Mouse (Mus musculus) intestine, embryonic 14.5 days (tissue): Measurements from ENCODE around the gene Actr2. TPM values are rescaled to one million over a fixed set of nuclear protein-coding genes. Genes with fewer than 3 reads are reported as not detected.

Experiments used
- ATAC-seq: fragments of 200-750 bp; cut with Nextera tagmentation; replicated peaks from 2 replicates; pipeline ENCODE4 v1.8.0; 2017; ENCODE audit warnings: low read depth, moderate number of reproducible peaks, moderate TSS enrichment, moderate library complexity; ENCODE audit not compliant: low FRiP score, low TSS enrichment
- DNase-seq: peaks from one replicate; pipeline ENCODE4 v3.0.0-alpha.2; 2018; ENCODE audit warnings: low spot score
- H3K27ac ChIP-seq: fragments of 300-500 bp; sonication (generic); 2 replicates; pipeline ENCODE4 v1.5.1; 2014; ENCODE audit warnings: low read depth, mild to moderate bottlenecking, control low read depth
- H3K27me3 ChIP-seq: fragments of 300-500 bp; sonication (generic); replicated peaks from 2 replicates; pipeline ENCODE4 v1.6.1; 2014; ENCODE audit warnings: low read length, control low read depth; ENCODE audit not compliant: control insufficient read depth, insufficient read depth
- H3K36me3 ChIP-seq: fragments of 300-500 bp; sonication (generic); 2 replicates; pipeline ENCODE4 v1.6.1; 2014; ENCODE audit warnings: low read length, control low read depth; ENCODE audit not compliant: control insufficient read depth, insufficient read depth
- H3K4me1 ChIP-seq: fragments of 300-500 bp; sonication (generic); replicated peaks from 2 replicates; pipeline ENCODE4 v1.6.1; 2014; ENCODE audit warnings: low read length, control low read depth, mixed read lengths; ENCODE audit not compliant: control insufficient read depth, insufficient read depth
- H3K4me2 ChIP-seq: fragments of 300-500 bp; sonication (generic); 2 replicates; pipeline ENCODE4 v1.6.1; 2014; ENCODE audit warnings: low read length
- H3K4me3 ChIP-seq: fragments of 300-500 bp; sonication (generic); 2 replicates; pipeline ENCODE4 v1.5.1; 2014; ENCODE audit warnings: low read depth, low read length, control low read depth, mixed read lengths
- H3K9ac ChIP-seq: fragments of 300-500 bp; sonication (generic); 2 replicates; pipeline ENCODE4 v1.6.1; 2014; ENCODE audit warnings: mild to moderate bottlenecking, low read length
- H3K9me3 ChIP-seq: fragments of 300-500 bp; sonication (generic); 2 replicates; pipeline ENCODE4 v1.6.1; 2016; ENCODE audit warnings: low read length, control low read depth; ENCODE audit not compliant: control insufficient read depth
- WGBS: fragments of 180-500 bp; shearing (Covaris S2); extraction: QIAGEN DNeasy Blood & Tissue Kit; methylation state at CpG from one replicate; pipeline ENCODE4 v1.1.7; 2014; 5-methylcytosine and 5-hydroxymethylcytosine counted together
- polyA plus RNA-seq: library from polyadenylated mRNA; unstranded; fragments of >200 nt; fragmentation: Nextera tagmentation; extraction: Ambion mirVana; gene quantifications from 2 replicates; pipeline ENCODE4 v1.2.1, GENCODE M21; 2014

Actr2 gene
- polyA plus RNA-seq, 1 experiment from 2014 or later: 66.5 TPM

- DNase-seq: no peak
- Histone ChIP-seq H3K9me3 (no peaks in the 10 kb centered on the region), H3K4me1 (no peaks in the 10 kb centered on the region), H3K9ac (no peak overlapping the region), H3K36me3 (0 out of 2 replicates have a peak, but pooled peaks cover 7% of the 10 kb centered on the region), H3K27me3 (no peaks in the 10 kb centered on the region), H3K4me2 (no peak overlapping the region), H3K27ac (no peak overlapping the region), H3K4me3 (no peak overlapping the region)
- ATAC-seq: no peak
- WGBS: 57% methylated on average over 13 of the region's 13 CpGs
Measured at GRCm38 (mm10) chr11:20052814-20053536, 59.7 kb downstream of the Actr2 start.

- DNase-seq: no peak
- ATAC-seq: no peak
- H3K36me3 ChIP-seq: no peaks in the 10 kb centered on the region
- 83% methylated on average over 3 of the region's 3 CpGs for WGBS
- H3K27me3 ChIP-seq: no peaks in the 10 kb centered on the region
- H3K9ac ChIP-seq: no peak overlapping the region
- no peak overlapping the region for H3K4me2 ChIP-seq
- H3K9me3 ChIP-seq: no peaks in the 10 kb centered on the region
- H3K4me3 ChIP-seq: no peak overlapping the region
- H3K27ac ChIP-seq: no peak overlapping the region
- peaks cover 9% of the 10 kb centered on the region; the same call in 1 of the 2 replicates for H3K4me1 ChIP-seq
Measured at GRCm38 (mm10) chr11:20045586-20045985, 67.1 kb downstream of the Actr2 start.

DNA sequence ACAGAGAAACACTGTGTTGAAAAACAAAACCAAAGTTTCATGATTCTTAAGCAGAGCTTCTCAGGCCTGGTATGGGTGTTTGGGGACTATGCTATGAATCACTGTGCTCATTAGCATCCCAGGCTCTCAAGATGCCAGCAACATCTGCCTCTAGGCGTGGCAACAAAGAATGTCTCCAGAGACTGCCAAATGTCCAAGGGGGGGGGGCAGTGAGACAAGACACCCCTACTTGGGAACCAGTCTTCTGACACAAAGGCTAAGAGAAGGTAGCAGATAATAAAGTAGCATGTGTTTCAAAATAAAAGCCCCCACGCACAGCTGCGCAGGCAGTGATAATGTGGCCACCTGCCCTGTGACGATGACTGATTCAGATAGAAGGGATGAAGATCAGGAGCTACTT lies 69.5 kb downstream of the Actr2 start:
- H3K36me3 ChIP-seq: no peaks in the 10 kb centered on the region
- H3K4me2 ChIP-seq: no peak overlapping the region
- WGBS: 83% methylated on average over 4 of the region's 4 CpGs
- no peak overlapping the region for H3K9ac ChIP-seq
- H3K4me1 ChIP-seq: peaks cover 9% of the 10 kb centered on the region; the same call in 1 of the 2 replicates
- H3K27ac ChIP-seq: no peak overlapping the region
- DNase-seq: no peak
- no peaks in the 10 kb centered on the region for H3K27me3 ChIP-seq
- H3K4me3 ChIP-seq: no peak overlapping the region
- no peak for ATAC-seq
- no peaks in the 10 kb centered on the region for H3K9me3 ChIP-seq

GRCm38 (mm10) chr11:20042106-20042505 lies 70.6 kb downstream of the Actr2 start:
- Histone ChIP-seq H3K27ac (no peak overlapping the region), H3K4me2 (no peak overlapping the region), H3K9ac (no peak overlapping the region), H3K36me3 (no peaks in the 10 kb centered on the region), H3K27me3 (no peaks in the 10 kb centered on the region), H3K9me3 (no peaks in the 10 kb centered on the region), H3K4me1 (peaks cover 9% of the 10 kb centered on the region; the same call in 1 of the 2 replicates), H3K4me3 (no peak overlapping the region)
- ATAC-seq (no peak), DNase-seq (no peak)
- WGBS: 75% methylated on average over 4 of the region's 4 CpGs

GRCm38 (mm10) chr11:20041164-20041920 lies 71.4 kb downstream of the Actr2 start:
- no peaks in the 10 kb centered on the region for H3K9me3 ChIP-seq
- H3K27me3 ChIP-seq: no peaks in the 10 kb centered on the region
- no peak overlapping the region for H3K4me3 ChIP-seq
- 33% methylated on average over 6 of the region's 6 CpGs for WGBS
- no peak overlapping the region for H3K27ac ChIP-seq
- H3K4me1 ChIP-seq: peaks cover 9% of the 10 kb centered on the region; the same call in 1 of the 2 replicates
- DNase-seq (no peak), ATAC-seq (no peak)
- no peaks in the 10 kb centered on the region for H3K36me3 ChIP-seq
- no peak overlapping the region for H3K4me2 ChIP-seq
- no peak overlapping the region for H3K9ac ChIP-seq

DNA sequence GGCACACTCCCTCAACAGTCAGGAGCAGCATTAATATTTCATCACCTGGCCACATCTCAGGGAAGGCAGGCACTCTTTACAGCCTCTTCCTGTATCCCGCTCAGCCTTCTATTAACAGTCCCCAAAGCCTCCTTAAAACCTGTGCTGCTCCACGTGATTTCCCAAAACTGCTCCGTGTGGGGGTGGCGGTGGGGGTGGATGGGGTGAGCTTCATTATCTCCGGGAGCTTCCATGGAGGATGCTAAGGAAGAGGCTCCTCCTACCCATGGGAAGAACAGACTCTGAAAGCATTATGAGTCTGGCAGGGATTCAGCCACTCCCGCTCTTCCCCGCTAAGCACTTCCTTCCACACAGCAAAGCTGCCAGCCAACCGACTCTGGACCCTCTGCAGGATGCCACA lies 74.0 kb downstream of the Actr2 start:
- 43% methylated on average over 8 of the region's 8 CpGs for WGBS
- Histone ChIP-seq H3K27me3 (no peaks in the 10 kb centered on the region), H3K27ac (no peak overlapping the region), H3K4me1 (peaks cover 9% of the 10 kb centered on the region; the same call in 1 of the 2 replicates), H3K9me3 (no peaks in the 10 kb centered on the region), H3K36me3 (no peaks in the 10 kb centered on the region), H3K4me2 (no peak overlapping the region), H3K4me3 (no peak overlapping the region), H3K9ac (no peak overlapping the region)
- no peak for ATAC-seq
- no peak for DNase-seq

- Histone ChIP-seq H3K9me3 (no peaks in the 10 kb centered on the region), H3K27me3 (no peaks in the 10 kb centered on the region), H3K27ac (no peak overlapping the region), H3K4me1 (peaks cover 9% of the 10 kb centered on the region; the same call in 1 of the 2 replicates), H3K4me3 (no peak overlapping the region), H3K36me3 (no peaks in the 10 kb centered on the region), H3K9ac (no peak overlapping the region), H3K4me2 (no peak overlapping the region)
- DNase-seq: no peak
- WGBS: 86% methylated on average over 4 of the region's 4 CpGs
- ATAC-seq: peak; percentile 44; the same call in 1 of the 2 replicates
Measured at GRCm38 (mm10) chr11:20037739-20038138, 75.0 kb downstream of the Actr2 start.

DNA sequence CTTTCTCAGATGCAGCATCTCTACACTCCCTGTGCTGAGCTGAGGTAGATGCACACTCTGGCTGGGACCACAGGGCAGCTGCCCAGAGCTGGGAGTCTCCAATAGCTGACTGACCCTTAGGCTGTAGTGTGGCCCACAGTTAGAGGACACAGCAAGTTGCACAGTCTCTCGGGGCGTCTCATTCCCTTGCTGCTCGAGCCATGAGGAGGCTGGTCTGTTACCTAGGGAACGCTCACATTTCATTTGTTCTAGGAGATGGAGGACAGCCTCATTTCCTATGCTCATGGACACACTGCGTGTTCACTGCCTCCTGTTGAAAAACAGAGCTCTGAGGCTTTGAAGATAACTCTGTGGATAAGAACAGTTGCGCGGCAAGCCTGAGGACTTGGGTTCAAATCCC lies 76.7 kb downstream of the Actr2 start:
- H3K4me2 ChIP-seq: no peak overlapping the region
- no peak overlapping the region for H3K27ac ChIP-seq
- no peaks in the 10 kb centered on the region; the same call in 1 of the 2 replicates for H3K4me1 ChIP-seq
- H3K9ac ChIP-seq: no peak overlapping the region
- WGBS: 82% methylated on average over 7 of the region's 7 CpGs
- ATAC-seq (no peak), DNase-seq (no peak)
- H3K36me3 ChIP-seq: no peaks in the 10 kb centered on the region
- H3K9me3 ChIP-seq: no peaks in the 10 kb centered on the region
- H3K4me3 ChIP-seq: no peak overlapping the region
- H3K27me3 ChIP-seq: no peaks in the 10 kb centered on the region
